In the genomic region with DNA sequence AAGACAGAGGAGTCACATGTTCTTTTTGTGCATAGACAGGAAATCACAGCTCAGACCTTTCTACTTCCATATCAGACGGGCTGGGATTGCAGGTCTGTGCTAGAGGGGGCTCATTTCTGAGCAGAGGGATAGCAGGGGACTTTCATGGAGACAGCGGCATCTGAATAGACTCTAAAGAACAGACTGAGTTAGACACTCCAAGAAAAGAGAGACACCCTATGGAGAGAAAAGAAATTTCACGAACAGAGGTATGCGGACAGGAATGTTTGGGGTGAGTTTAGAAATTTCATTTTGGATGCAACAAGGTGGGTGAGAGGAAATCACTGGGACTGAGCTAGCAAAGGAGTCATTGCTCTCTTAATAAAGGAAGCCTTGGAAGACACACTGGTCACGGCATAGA, we compare ENCODE assay signal across 11 mouse cellular contexts. TPM values are rescaled to one million over a fixed set of nuclear protein-coding genes. Genes with fewer than 3 reads are reported as not detected.
"Had no signal": no experiment of that assay in that cellular context is flagged by ENCODE, and none has a peak within 500 bp of the region (broad histone marks: within the 10 kb centered on the region; RNA-seq: fewer than 3 reads in every experiment).

No protein-coding gene starts in this region.

- H3K27me3 ChIP-seq: liver, embryonic 13.5 days had no signal

- H3K4me2 ChIP-seq: liver, embryonic 13.5 days; midbrain, embryonic 11.5 days had no signal

- H3K4me1 ChIP-seq: liver, embryonic 13.5 days had no signal

- DNase-seq: liver, embryonic 13.5 days; lung, adult 2 months; lung, postnatal 14 days; midbrain, embryonic 14.5 days; thymus, adult 18-20 months; thymus, postnatal 36 days had no signal

- H3K27ac ChIP-seq: kidney, postnatal 0 days; liver, embryonic 13.5 days had no signal

- H3K4me3 ChIP-seq: liver, embryonic 13.5 days had no signal

- H3K36me3 ChIP-seq: liver, embryonic 13.5 days had no signal

- H3K9me3 ChIP-seq: liver, embryonic 13.5 days had no signal

- H3K9ac ChIP-seq: liver, embryonic 13.5 days had no signal

RNA-seq across cellular contexts. Expression of a gene that starts 56.8 kb away (rescaled TPM):
- total RNA-seq: liver, adult 2 months; megakaryocyte progenitor cell, adult 5-6 weeks; megakaryocyte-erythroid progenitor cell, adult 5-6 weeks had no signal
- polyA plus RNA-seq: liver, adult 2 months had no signal
